ENCODE assay signal across 11 mouse cellular contexts in genomic region chr2:72777330-72777729, GRCm38 (mm10).
DNase-seq lines count a peak whose midpoint lies in the region; ATAC-seq and TF ChIP-seq lines count a peak whose summit lies in the region.
"Had no signal": no experiment of that assay in that cellular context is flagged by ENCODE, and none has a peak within 500 bp of the region (broad histone marks: within the 10 kb centered on the region; RNA-seq: fewer than 3 reads in every experiment).

No protein-coding gene starts in this region.

- no peaks in the 10 kb centered on the region for H3K9me3 ChIP-seq in liver, embryonic 14.5 days (ENCODE audit: control insufficient read depth, low read length)
- H3K9me3 ChIP-seq in liver, embryonic 11.5 days (ENCODE audit: control insufficient read depth, low read length) = no peaks in the 10 kb centered on the region
- no peaks in the 10 kb centered on the region for H3K9me3 ChIP-seq in hindbrain, embryonic 13.5 days

- H3K4me1 ChIP-seq in liver, embryonic 14.5 days (replicated peaks; ENCODE audit: control insufficient read depth in 2 of 2, insufficient read depth in 2 of 2, low read length in 1 of 2) = no peaks in the 10 kb centered on the region
- H3K4me1 ChIP-seq in liver, embryonic 11.5 days (replicated peaks; ENCODE audit: control insufficient read depth, insufficient read depth, low read length) = no peaks in the 10 kb centered on the region
- H3K4me1 ChIP-seq in cortical plate, adult 2 months (ENCODE audit: control insufficient read depth, insufficient read depth, low read length) = no peaks in the 10 kb centered on the region
- H3K4me1 ChIP-seq in hindbrain, embryonic 13.5 days (replicated peaks) = peaks cover 10% of the 10 kb centered on the region

- TF ChIP-seq POLR2A in cortical plate, adult 2 months (IDR thresholded peaks at IDR 0.05; ENCODE audit: extremely low read depth, insufficient read depth, low read length) = no peak

- DNase-seq in cerebellum, postnatal 14 days = peak; percentile 25 to 29
- no peak for DNase-seq in cerebellum, adult 9-10 months
- DNase-seq in liver, embryonic 14.5 days (ENCODE audit: low read depth in 3 of 3, low spot score in 3 of 3) = no peak
- DNase-seq in liver, embryonic 11.5 days (ENCODE audit: low spot score) = no peak
- DNase-seq in thymus, postnatal 0 days (ENCODE audit: low spot score) = peak; percentile 38
- no peak for DNase-seq in layer of hippocampus, adult 9-11 months
- DNase-seq: right cerebral cortex, postnatal 4 days had no signal

- H3K27ac ChIP-seq in liver, embryonic 14.5 days = no peak overlapping the region
- H3K27ac ChIP-seq in liver, embryonic 11.5 days (ENCODE audit: low read depth, low read length) = no peak overlapping the region
- no peak overlapping the region for H3K27ac ChIP-seq in cortical plate, adult 2 months (ENCODE audit: insufficient read depth, low read length)
- no peak overlapping the region for H3K27ac ChIP-seq in hindbrain, embryonic 13.5 days
- H3K27ac ChIP-seq: macrophage had no signal

- no peak overlapping the region for H3K4me3 ChIP-seq in liver, embryonic 14.5 days (ENCODE audit: insufficient read depth in 1 of 2, low read depth in 2 of 2, low read length in 2 of 2)
- no peak overlapping the region for H3K4me3 ChIP-seq in liver, embryonic 11.5 days (ENCODE audit: low read depth, low read length)
- no peak overlapping the region for H3K4me3 ChIP-seq in cortical plate, adult 2 months (ENCODE audit: insufficient read depth, low read length)
- H3K4me3 ChIP-seq in hindbrain, embryonic 13.5 days = no peak overlapping the region

- TF ChIP-seq CTCF in liver, embryonic 14.5 days (IDR thresholded peaks at IDR 0.05; ENCODE audit: low read depth) = peak; percentile 49
- TF ChIP-seq CTCF in cortical plate, adult 2 months (IDR thresholded peaks at IDR 0.05; ENCODE audit: extremely low read depth, insufficient read depth, low read length) = peak; percentile 20; the same call in 1 of the 2 replicates

- 19% methylated on average over 3 of the region's 3 CpGs for WGBS in liver, embryonic 14.5 days (ENCODE audit: insufficient replicate concordance)
- WGBS in liver, embryonic 11.5 days = 40% methylated on average over 3 of the region's 3 CpGs
- 51% methylated on average over 3 of the region's 3 CpGs for WGBS in hindbrain, embryonic 13.5 days

- H3K4me2 ChIP-seq in liver, embryonic 14.5 days (ENCODE audit: low read depth) = no peak overlapping the region
- H3K4me2 ChIP-seq in liver, embryonic 11.5 days = no peak overlapping the region
- H3K4me2 ChIP-seq in hindbrain, embryonic 13.5 days = no peak overlapping the region

- H3K27me3 ChIP-seq in liver, embryonic 14.5 days (ENCODE audit: control insufficient read depth, insufficient read depth, low read length) = no peaks in the 10 kb centered on the region
- no peaks in the 10 kb centered on the region for H3K27me3 ChIP-seq in liver, embryonic 11.5 days (replicated peaks; ENCODE audit: control insufficient read depth, insufficient read depth, low read length)
- no peaks in the 10 kb centered on the region for H3K27me3 ChIP-seq in hindbrain, embryonic 13.5 days

- TF ChIP-seq EP300 in liver, embryonic 14.5 days (IDR thresholded peaks at IDR 0.05; ENCODE audit: low read depth) = no peak

- H3K9ac ChIP-seq in liver, embryonic 14.5 days (replicated peaks) = no peak overlapping the region
- H3K9ac ChIP-seq in liver, embryonic 11.5 days (ENCODE audit: low read depth, low read length) = no peak overlapping the region
- H3K9ac ChIP-seq in hindbrain, embryonic 13.5 days = no peak overlapping the region

- no peak for ATAC-seq in liver, embryonic 14.5 days (ENCODE audit: insufficient read depth)
- ATAC-seq in liver, embryonic 11.5 days (replicated peaks; ENCODE audit: low FRiP score) = no peak
- ATAC-seq in hindbrain, embryonic 13.5 days (ENCODE audit: low FRiP score) = no peak
- ATAC-seq: intestine, embryonic 16.5 days had no signal

- no peaks in the 10 kb centered on the region for H3K36me3 ChIP-seq in liver, embryonic 14.5 days (replicated peaks; ENCODE audit: control insufficient read depth, insufficient read depth, low read depth)
- no peaks in the 10 kb centered on the region for H3K36me3 ChIP-seq in liver, embryonic 11.5 days (ENCODE audit: control insufficient read depth, insufficient read depth, low read length)
- no peaks in the 10 kb centered on the region for H3K36me3 ChIP-seq in hindbrain, embryonic 13.5 days

Comparison
In these comparisons a context has a peak if more than half of its experiments do, and no peak if none do; other contexts are left out.
1. DNase-seq: peak in cerebellum, postnatal 14 days (2 of 2) and thymus, postnatal 0 days (single experiment); none in cerebellum, adult 9-10 months (single experiment), liver, embryonic 14.5 days (0 of 3), liver, embryonic 11.5 days (single experiment) and layer of hippocampus, adult 9-11 months (single experiment).